Mouse (Mus musculus) telencephalon, adult 2 months (tissue): ENCODE measurements around the gene Sfi1.
"Not testable (repeated sequence)": the region's sequence is repeated elsewhere in the genome, so short reads cannot be mapped to it uniquely, and the experiment has no call there.

Experiments
- DNase-seq: peaks from one replicate; pipeline ENCODE4 v3.0.0-alpha.2; 2011; ENCODE audit warnings: low read depth, low spot score

The Sfi1 gene

GRCm38 (mm10) chr11:3173425-3174318 is 19.6 kb downstream of the Sfi1 start:
- DNase-seq: not testable (repeated sequence)

DNA sequence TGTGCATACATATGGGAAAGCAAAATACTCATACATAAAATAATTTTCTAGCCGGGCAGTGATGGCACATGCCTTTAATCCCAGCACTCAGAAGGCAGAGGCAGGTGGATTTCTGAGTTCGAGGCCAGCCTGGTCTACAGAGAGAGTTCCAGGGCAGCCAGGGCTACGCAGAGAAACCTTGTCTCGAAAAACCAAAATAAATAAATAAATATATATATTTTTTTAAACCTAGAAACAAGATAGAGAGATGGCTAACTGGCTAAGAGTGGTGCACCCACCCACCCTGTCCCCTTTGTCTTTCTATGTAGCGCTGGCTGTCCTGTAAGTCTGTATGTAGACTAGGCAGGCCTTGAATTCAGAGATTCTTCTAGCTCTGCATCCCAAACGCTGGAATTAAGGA is 20.7 kb downstream of the Sfi1 start:
- not testable (repeated sequence) for DNase-seq

DNA sequence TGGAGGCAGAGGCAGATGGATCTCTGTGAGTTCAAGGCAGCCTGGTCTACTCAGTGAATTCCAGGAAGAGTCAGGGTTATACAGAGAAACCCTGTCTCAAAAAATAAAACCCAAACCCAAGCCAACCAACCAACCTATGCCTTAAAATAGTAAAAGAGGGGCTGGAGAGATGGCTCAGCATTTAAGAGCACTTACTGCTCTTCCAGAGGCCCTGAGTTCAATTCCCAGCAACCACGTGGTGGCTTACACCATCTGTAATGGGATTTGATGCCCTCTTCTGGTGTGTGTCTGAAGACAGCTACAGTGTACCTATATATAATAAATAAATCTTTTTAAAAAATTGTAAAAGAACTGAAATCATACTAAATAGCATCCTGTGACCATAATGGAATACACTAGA is 21.3 kb downstream of the Sfi1 start:
- not testable (repeated sequence) for DNase-seq

DNA sequence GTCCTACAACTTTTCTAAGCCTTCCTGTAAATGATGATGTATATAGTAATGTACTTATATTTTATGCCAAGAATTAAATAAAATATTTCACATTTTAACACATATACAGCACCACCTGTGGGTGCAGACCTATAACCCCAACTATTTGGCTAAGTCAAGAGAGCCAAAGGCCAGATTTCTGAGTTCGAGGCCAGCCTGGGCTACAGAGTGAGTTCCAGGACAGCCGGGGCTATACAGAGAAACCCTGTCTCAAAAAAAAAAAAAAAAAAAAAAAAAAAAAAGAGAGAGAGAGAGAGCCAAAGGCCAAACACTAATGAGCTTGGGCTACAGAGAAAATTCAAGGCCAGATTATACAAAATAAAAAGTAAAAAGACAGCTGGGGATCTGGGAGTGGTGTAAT is 24.2 kb downstream of the Sfi1 start:
- DNase-seq: not testable (repeated sequence)

GRCm38 (mm10) chr11:3167571-3168001 is 25.7 kb downstream of the Sfi1 start:
- DNase-seq: not testable (repeated sequence)

DNA sequence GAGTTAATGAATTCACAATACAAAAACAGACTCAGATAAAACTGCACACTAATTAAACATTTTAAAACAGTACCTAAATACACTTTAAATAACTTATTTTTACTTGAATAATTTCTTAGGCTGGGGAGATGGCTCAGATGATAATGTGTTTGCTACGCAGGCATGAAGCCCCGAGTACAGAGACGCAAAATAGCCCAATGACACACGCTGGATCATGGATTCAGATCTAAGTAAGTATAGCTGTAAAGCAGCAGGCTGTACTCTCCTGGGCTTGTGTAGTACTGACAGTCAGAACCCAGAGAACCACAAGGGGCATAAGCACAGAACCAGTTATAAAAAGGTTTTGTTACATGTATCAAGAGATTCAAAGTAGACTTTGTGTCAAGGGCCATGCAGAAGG is 26.1 kb downstream of the Sfi1 start:
- DNase-seq: not testable (repeated sequence)

GRCm38 (mm10) chr11:3166321-3166720 is 26.9 kb downstream of the Sfi1 start:
- DNase-seq: not testable (repeated sequence)

- not testable (repeated sequence) for DNase-seq
These were observed 28.0 kb downstream of the Sfi1 start for GRCm38 (mm10) chr11:3165210-3165782.

DNA sequence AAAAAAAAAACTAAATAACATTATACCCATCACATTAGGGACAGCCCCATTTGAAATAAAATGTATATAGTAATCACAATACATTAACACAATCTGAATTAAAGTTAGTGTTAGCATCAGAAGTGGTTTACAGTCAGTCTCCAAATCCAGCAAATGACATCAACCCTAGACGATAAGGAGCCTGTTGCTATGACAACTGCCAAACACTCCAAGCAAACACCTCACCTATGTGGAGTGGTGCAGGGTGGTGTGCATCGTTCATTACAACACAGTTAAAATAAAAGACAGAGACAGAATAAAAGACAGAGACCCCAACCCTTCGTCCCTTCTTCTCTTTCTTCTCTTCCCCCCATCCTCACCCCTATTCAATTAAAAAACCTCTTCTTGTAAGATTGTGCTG is 29.6 kb downstream of the Sfi1 start:
- not testable (repeated sequence) for DNase-seq

DNA sequence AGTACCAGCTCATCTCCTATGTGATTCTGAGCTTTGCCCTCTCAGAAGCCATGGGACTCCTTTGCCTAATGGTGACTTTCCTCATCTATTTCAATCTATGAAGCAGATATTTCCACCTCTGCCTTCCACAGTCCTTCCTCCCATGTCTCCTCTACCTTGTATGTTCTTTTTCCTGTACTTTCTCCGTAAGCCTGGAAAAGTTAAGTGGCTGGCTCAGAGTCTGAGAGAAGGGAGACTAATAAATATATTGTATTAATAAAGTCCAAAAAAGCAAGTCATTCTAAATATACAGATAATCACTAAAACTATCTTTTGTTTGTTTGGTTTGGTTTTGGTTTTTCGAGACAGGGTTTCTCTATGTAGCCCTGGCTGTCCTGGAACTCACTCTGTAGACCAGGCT is 30.1 kb downstream of the Sfi1 start:
- DNase-seq: not testable (repeated sequence)

GRCm38 (mm10) chr11:3162236-3162897 is 30.9 kb downstream of the Sfi1 start:
- DNase-seq: not testable (repeated sequence)

DNA sequence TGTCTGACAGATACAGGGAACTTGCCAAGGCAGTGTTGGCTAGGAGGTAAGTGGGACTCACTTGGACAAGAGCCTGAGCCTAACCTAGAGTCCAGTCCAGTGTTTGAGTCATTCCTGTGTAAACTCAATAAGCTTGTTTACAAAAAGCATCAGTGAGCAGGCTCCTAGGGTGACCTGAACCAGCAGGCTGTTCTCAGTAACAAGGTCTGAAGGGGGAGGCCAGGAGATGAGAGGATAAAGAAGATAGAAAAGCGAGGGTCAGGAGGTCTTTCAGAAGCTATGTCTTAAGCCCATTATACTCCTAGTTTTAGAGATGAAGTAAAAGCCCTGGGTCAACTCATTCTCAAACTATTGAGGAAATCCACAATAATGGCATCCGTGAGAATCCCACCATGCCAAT is 31.9 kb downstream of the Sfi1 start:
- DNase-seq: not testable (repeated sequence)

GRCm38 (mm10) chr11:3158800-3159199 is 34.5 kb downstream of the Sfi1 start:
- not testable (repeated sequence) for DNase-seq

DNA sequence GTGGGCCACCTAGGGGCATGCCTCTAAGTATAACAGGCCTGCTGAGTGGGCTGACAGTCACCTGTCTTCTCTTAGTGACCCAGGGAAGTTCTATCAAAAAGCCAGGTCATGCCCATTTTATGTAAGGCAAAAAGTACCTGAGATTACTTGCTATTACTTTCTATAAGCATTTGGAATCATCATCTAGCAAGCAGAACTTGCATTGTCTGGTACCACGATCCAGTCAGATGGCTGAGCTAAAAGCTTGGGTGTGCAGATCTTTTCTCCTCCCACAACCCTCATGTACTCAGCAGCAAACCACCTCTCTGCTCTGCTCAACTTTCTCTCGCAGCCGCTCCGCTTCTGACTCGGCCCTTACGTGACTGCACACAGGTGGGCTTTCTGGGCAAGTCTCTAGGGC is 35.3 kb downstream of the Sfi1 start:
- not testable (repeated sequence) for DNase-seq

DNA sequence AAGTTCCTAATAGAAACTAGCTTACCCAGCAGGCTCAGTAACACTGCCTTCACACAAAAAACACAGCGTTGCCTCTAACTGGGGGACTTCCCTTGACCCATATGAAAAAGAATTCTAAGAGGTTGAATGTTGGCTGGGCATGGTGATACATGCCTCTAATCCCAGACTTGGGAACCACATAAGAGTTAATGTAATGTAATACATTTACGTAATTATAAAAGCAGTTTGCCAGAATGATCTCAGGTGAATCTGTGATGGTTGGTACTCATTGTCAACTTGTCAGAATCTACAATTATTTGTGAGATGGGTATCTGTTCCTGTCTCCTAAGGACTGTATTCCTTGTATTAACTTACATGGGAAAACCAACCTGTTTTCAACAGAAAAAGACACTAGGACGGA is 36.3 kb downstream of the Sfi1 start:
- not testable (repeated sequence) for DNase-seq

DNA sequence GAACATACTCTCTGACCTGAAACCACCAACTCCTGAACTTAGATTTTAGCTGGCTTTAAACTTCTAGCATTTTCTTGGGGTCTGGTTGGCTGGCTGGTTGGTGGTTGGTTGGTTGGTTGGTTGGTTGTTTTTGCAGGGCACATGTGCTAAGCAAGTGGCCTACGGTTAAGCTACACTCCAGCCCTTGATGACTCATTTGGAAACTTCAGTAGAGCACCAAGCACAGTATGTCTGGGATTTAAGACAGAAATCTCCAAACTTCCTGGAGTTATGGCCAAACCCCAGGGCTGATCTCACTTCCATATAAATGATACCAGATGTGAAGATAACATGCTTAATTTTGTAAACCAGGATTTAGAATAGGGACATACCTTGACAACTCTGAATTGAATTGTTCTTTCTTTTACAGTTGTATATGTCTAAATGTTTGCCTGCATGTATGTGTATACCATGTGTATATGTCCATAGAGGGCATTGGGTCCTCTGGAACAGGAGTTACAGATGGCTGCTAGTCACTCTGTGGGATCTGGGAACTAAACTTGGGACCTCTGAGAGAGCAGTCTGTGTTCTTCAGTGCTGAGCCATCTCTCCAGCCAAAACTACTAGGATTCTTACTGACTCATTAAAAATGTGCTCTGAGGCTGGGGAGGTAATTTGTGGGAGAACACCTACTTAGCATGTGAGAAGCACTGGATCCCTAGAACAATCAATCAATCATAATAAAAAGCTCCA is 39.4 kb downstream of the Sfi1 start:
- DNase-seq: not testable (repeated sequence)

DNA sequence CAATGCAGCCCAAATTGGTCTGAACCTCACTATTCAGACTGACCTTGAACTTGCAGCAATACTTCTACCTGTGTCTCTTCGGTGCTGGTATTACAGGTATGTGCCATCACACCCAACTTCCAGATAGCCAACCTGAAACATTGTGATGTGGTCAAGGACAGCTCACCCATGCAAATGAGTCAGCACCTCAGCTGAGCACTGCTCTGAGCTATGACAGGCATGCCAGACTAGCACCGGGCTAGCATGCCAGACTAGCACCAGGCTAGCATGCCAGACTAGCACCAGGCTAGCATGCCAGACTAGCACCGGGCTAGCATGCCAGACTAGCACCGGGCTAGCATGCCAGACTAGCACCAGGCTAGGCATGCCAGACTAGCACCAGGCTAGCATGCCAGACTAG is 41.9 kb downstream of the Sfi1 start:
- not testable (repeated sequence) for DNase-seq

- DNase-seq: not testable (repeated sequence)
These were observed 42.6 kb downstream of the Sfi1 start for GRCm38 (mm10) chr11:3150677-3151003.

- DNase-seq: not testable (repeated sequence)
These were observed 43.1 kb downstream of the Sfi1 start for GRCm38 (mm10) chr11:3150003-3150676.

GRCm38 (mm10) chr11:3149471-3149870 is 43.8 kb downstream of the Sfi1 start:
- not testable (repeated sequence) for DNase-seq

GRCm38 (mm10) chr11:3146806-3147205 is 46.5 kb downstream of the Sfi1 start:
- not testable (repeated sequence) for DNase-seq
